Mouse (Mus musculus) spleen, adult 2 months (tissue): ENCODE measurements at regions not wholly inside any gene's neighbourhood (a gene's known extent, or its start where the extent isn't known, plus 50 kb on each side); places are given as distances from the start of the nearest gene placed in this dataset.

Experiments used
- DNase-seq, 2 experiments: peaks; one replicate each; pipeline versions ENCODE4 v3.0.0 to v3.0.0-alpha.2; 2012 to 2021; ENCODE audit warnings: low spot score in 2 of 2, low read depth in 1 of 2
- H3K27ac ChIP-seq: fragments of 200-500 bp; 2 replicates; pipeline ENCODE4 v1.5.1; 2012; ENCODE audit warnings: low read length, inconsistent platforms; ENCODE audit not compliant: insufficient read depth
- H3K27me3 ChIP-seq: fragments of 200-500 bp; 2 replicates; pipeline ENCODE4 v1.6.1; 2012; ENCODE audit warnings: mild to moderate bottlenecking, moderate library complexity, low read length, inconsistent platforms; ENCODE audit not compliant: control insufficient read depth, insufficient read depth
- H3K36me3 ChIP-seq: fragments of 200-500 bp; 2 replicates; pipeline ENCODE4 v1.6.1; 2012; ENCODE audit warnings: mild to moderate bottlenecking, low read length, inconsistent platforms; ENCODE audit not compliant: control insufficient read depth, insufficient read depth
- H3K4me1 ChIP-seq: fragments of 200-500 bp; 2 replicates; pipeline ENCODE4 v1.6.1; 2011; ENCODE audit warnings: inconsistent platforms; ENCODE audit not compliant: control insufficient read depth, insufficient read depth, insufficient read length
- H3K4me3 ChIP-seq: fragments of 200-500 bp; 2 replicates; pipeline ENCODE4 v1.5.1; 2011; ENCODE audit warnings: mild to moderate bottlenecking, inconsistent platforms; ENCODE audit not compliant: insufficient read depth, insufficient read length; ENCODE audit errors: extremely low read depth
- CTCF ChIP-seq: fragments of 200-500 bp; IDR thresholded peaks from 2 replicates; pipeline ENCODE4 v1.5.1; 2011; ENCODE audit warnings: mild to moderate bottlenecking, inconsistent platforms; ENCODE audit not compliant: insufficient read depth, insufficient read length, insufficient replicate concordance; ENCODE audit errors: extremely low read depth
- POLR2A ChIP-seq: fragments of 200-500 bp; IDR thresholded peaks from 2 replicates; pipeline ENCODE4 v1.6.1; 2011; ENCODE audit warnings: low read depth, low read length, inconsistent platforms
- WGBS: fragments of 180-500 bp; shearing (Covaris S2); methylation state at CpG from one replicate; pipeline ENCODE4 v1.1.7; 2018; 5-methylcytosine and 5-hydroxymethylcytosine counted together

DNA sequence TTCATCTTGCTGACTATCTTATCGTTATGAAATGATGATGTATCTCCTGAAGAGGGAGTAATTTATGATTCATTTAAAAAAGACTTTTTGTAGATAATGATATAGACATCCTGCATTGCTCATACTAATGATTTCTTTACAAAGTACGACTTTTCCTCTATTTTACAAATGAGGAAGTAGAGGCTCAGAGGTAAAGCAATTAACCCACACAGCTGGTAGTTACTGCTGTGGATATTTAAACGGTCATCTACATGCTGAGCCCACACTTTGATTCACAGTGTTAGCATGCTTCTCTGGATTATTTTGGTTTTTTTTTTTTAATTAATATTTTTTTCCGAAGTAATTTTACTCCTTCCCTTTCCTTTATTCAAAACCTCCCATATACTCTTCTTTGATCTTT, 348.7 kb upstream of the Galnt5 start:
- Histone ChIP-seq H3K27me3 (no peaks in the 10 kb centered on the region), H3K4me1 (no peaks in the 10 kb centered on the region), H3K27ac (no peak overlapping the region), H3K4me3 (no peak overlapping the region), H3K36me3 (no peaks in the 10 kb centered on the region)
- 41% methylated on average over 4 of the region's 4 CpGs for WGBS
- TF ChIP-seq POLR2A, result no peak
- no peak for TF ChIP-seq CTCF
- DNase-seq, result no peak

DNA sequence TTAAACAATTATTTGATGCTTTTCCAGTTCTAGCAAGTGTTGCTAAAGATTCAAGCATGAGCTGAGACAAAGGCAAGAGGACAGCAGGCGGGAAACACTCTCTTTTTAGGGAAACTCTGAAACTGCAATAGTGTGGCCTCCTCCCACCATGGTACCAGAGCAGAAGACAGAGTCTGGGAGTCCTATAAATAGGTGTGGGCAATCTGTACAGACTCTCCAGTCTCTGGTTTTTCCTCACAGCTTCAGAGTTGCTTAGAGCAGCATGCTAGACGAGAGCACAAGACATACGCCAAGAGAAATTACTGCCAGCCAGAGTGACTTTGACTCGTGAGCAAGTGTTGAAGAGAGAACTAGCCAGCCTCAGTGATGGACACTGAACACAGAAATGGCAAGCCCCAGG, 340.3 kb upstream of the Galnt5 start:
- Histone ChIP-seq H3K36me3 (no peaks in the 10 kb centered on the region), H3K27me3 (no peaks in the 10 kb centered on the region), H3K4me1 (no peaks in the 10 kb centered on the region), H3K27ac (no peak overlapping the region), H3K4me3 (no peak overlapping the region)
- 74% methylated on average over 4 of the region's 4 CpGs for WGBS
- no peak for DNase-seq
- TF ChIP-seq CTCF (no peak), POLR2A (no peak)

DNA sequence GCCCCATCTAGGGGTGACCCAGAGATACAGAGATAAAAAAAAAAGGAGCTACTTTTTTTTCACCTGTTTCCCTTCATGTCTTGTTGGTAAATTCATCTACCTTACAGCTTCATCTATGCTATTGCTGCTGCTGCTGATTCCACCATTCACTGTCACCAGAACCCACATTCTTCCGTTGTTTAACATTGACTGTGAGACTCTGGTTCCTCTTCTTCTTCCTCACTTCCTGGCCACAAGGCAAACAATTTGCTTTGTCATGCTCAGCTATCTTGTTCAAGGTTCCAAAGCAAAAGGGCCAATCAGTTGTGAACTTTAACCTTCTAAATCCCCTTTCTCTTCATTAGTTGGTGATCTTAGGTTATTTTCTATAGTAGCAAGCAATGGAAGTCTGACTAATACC, 335.8 kb upstream of the Galnt5 start:
- Histone ChIP-seq H3K36me3 (no peaks in the 10 kb centered on the region), H3K4me3 (no peak overlapping the region), H3K27ac (no peak overlapping the region), H3K4me1 (no peaks in the 10 kb centered on the region), H3K27me3 (no peaks in the 10 kb centered on the region)
- no peak for DNase-seq
- no peak for TF ChIP-seq POLR2A
- WGBS, result 26% methylated on average over 1 of the region's 1 CpGs

DNA sequence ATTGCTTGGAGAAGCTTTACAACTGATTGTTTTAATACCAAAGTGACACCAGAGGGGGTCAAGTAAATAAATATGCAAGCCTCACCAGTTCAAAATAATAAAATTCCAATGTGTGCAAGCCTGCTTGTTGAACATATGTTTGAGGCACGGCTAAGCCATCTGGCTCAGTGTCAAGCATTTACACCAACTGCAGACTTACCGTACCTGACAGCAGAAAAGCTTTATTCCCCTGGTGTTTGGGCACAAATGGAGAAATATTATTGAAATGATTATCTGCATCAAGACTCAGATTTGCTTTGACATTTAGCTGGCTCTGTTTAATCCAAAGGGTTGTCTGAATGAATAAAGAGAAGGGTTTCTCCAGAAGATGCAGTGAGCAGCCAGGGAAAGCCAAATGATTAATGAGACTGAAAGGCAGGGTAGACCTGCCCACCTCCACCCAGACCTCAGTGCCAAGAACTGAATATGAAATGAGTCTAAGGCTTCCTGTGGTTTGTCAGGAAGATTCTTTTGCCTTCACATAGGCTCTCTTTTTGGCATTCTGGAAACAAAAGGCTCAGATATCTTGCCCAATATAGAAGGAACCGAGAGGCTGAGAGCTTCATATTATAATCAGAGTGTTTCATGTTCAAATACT, 325.6 kb upstream of the Galnt5 start:
- WGBS, result 71% methylated on average over 3 of the region's 3 CpGs
- H3K27ac ChIP-seq, result no peak overlapping the region
- no peaks in the 10 kb centered on the region for H3K36me3 ChIP-seq
- no peaks in the 10 kb centered on the region for H3K4me1 ChIP-seq
- H3K27me3 ChIP-seq, result no peaks in the 10 kb centered on the region; the same call in 1 of the 2 replicates
- no peak for DNase-seq
- no peak overlapping the region for H3K4me3 ChIP-seq
- TF ChIP-seq CTCF, result no peak
- no peak for TF ChIP-seq POLR2A

DNA sequence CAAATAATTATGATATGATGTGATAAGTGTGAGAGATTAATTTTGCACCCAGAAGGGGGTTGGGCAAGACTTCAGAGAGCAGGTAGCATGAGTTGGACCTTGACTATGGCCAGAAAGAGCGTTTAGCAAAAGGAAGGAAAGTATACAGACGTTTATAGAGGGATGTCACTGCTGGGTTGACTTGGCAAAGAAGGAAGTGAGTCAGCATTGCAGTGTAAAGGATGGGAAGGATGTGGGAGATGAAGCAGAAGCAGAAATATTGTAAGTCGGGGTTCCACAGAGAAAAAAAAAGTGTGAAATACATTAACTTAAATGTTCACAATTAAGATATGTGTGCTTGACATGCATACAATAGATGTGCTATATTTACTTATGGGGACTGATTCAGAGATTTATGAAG, 307.8 kb upstream of the Galnt5 start:
- H3K36me3 ChIP-seq, result no peaks in the 10 kb centered on the region
- no peak overlapping the region for H3K4me3 ChIP-seq
- DNase-seq, result no peak
- H3K27me3 ChIP-seq, result no peaks in the 10 kb centered on the region
- no peak overlapping the region for H3K27ac ChIP-seq
- H3K4me1 ChIP-seq, result no peaks in the 10 kb centered on the region
- 3% methylated on average over 3 of the region's 3 CpGs for WGBS
- TF ChIP-seq POLR2A (no peak), CTCF (no peak)

DNA sequence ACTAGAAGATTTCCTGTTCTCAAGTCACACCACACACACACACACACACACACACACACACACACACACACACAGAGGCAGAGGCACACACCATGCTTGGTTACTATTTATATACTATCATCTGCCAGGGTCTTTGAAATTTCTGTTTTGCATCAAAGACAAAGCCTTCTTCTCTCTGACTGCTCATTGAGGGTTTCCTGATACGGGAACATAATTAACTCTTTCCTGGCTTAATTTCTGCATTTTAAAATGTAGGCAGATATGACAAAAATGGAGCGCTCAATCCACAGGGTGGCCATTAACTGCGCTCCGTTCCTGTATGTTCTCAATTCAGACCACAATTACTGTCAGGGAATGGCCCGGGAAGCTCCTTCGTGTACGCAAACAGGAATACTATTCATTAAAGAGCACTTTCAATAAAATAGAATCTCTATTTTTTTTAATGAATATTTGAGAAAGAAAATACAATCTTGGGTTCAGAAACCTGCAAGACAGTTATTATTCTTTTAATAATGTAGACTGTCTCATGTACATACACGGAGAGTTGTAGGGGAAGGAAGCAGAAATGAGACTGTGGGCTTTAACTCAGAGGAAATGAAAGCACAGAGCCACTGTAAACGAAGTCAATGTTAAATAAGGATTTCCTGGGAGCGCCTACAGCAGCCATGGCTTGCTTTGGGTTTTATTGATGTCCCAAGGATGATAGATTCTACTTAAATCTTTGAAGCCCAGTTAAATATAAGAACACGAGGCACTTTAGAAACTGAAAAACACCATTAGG, 300.5 kb upstream of the Galnt5 start:
- no peak for DNase-seq
- WGBS, result 24% methylated on average over 11 of the region's 11 CpGs
- H3K36me3 ChIP-seq, result no peaks in the 10 kb centered on the region
- no peak overlapping the region for H3K27ac ChIP-seq
- H3K27me3 ChIP-seq, result no peaks in the 10 kb centered on the region
- H3K4me1 ChIP-seq, result no peaks in the 10 kb centered on the region
- TF ChIP-seq CTCF (no peak), POLR2A (no peak)
- H3K4me3 ChIP-seq, result no peak overlapping the region

DNA sequence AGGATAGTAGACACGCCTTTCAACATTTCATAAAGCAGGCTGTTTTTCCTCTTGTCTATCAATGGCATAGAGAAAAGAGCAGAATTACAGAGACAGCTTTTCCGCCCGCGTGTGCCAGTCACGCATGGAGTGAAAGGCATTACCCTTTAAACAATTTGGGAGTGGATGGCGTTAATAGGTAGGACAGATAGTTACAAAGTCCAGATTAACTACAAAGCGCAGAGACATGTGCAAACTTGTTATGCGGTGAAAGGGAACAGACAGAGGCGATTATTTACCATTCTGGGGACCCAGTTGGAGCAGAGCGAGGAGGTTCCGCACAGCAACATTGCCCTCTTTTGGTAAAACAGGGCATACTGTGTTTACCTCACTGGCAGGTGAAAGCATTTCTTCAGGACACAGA, 299.0 kb upstream of the Galnt5 start:
- Histone ChIP-seq H3K36me3 (no peaks in the 10 kb centered on the region), H3K27ac (no peak overlapping the region), H3K4me1 (no peaks in the 10 kb centered on the region), H3K27me3 (no peaks in the 10 kb centered on the region), H3K4me3 (no peak overlapping the region)
- WGBS, result 13% methylated on average over 11 of the region's 11 CpGs
- TF ChIP-seq POLR2A, result no peak
- no peak for TF ChIP-seq CTCF
- DNase-seq, result no peak
